Mouse (Mus musculus): ENCODE data around the gene Dnajb9. TPM values are rescaled to one million over a fixed set of nuclear protein-coding genes. Genes with fewer than 3 reads are reported as not detected.
"Not testable (repeated sequence)": the region's sequence is repeated elsewhere in the genome, so short reads cannot be mapped to it uniquely, and the experiment has no call there.

Dnajb9 gene
- 10.8 and 14.3 TPM in 2 replicates for polyA plus RNA-seq (2012; rRNA removed)

- peak; percentile 72 for TF ChIP-seq CTCF (IDR thresholded peaks at IDR 0.05; ENCODE audit: borderline replicate concordance, extremely low read depth, insufficient read depth, insufficient read length)
- TF ChIP-seq POLR2A (IDR thresholded peaks at IDR 0.05; ENCODE audit: borderline replicate concordance, extremely low read depth, insufficient read depth, insufficient read length, poor library complexity, severe bottlenecking): peak; percentile 96
- DNase-seq (ENCODE audit: low read depth): peak; percentile 100
Observed at GRCm38 (mm10) chr12:44209824-44210752, at the start of gene Dnajb9. Gene Dnajb9, minus strand, starts transcription at chr12:44210326.

DNA sequence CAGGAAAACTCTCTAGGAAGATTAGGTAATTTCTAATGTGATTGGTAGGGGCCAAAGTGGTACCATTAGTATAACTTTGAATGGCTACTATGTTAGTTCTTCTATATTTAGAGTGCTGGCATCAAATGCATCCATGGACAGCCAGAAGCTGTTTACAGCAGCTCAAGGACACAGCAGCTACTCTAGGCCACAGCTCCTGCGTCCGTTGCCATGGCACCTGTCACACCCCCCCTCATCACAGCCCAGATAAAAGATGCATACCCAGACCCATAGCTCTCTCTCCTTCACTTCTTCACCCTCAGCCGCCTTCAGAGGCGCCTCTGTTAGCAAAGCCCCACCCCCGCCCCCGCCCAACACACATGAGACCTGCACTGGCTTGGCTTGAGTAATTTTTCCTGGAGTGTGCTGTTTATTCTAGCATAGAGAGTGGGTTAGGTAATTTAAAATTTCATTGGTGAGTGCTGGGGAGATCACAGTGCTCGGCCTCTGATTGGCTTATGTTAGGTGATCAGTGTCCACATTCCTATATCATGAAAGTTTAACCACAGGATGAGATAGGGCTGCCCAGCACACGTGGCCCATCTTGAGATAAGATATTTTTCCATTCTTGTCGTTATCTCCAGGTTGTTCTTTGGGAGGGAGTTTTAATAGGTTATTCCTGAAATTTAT is 38.3 kb upstream of the Dnajb9 start:
- peak; percentile 12 for DNase-seq (ENCODE audit: low read depth)
- no peak for TF ChIP-seq POLR2A (IDR thresholded peaks at IDR 0.05; ENCODE audit: borderline replicate concordance, extremely low read depth, insufficient read depth, insufficient read length, poor library complexity, severe bottlenecking)
- no peak for TF ChIP-seq CTCF (IDR thresholded peaks at IDR 0.05; ENCODE audit: borderline replicate concordance, extremely low read depth, insufficient read depth, insufficient read length)

GRCm38 (mm10) chr12:44245739-44246138 is 35.6 kb upstream of the Dnajb9 start:
- TF ChIP-seq POLR2A (IDR thresholded peaks at IDR 0.05; ENCODE audit: borderline replicate concordance, extremely low read depth, insufficient read depth, insufficient read length, poor library complexity, severe bottlenecking) (no peak), CTCF (IDR thresholded peaks at IDR 0.05; ENCODE audit: borderline replicate concordance, extremely low read depth, insufficient read depth, insufficient read length) (no peak)
- no peak for DNase-seq (ENCODE audit: low read depth)

DNA sequence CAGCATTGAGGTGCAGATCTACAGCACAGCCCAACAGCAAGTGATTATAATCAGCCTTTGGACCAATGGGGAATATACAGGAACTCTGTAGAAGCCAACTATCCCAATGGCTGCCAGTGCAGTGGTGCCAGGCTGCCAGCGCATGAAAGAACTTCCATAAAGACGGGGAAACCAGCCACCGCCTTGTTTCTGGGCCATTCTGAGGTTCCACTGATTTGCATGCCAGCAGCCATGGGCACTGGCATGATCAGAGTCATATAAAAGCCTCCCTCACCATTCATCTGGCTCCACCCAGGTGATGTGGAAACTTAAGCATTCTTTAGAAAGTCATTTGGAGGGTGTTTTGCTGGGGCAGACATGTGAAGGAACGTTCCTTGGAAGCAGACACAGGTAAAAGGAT is 32.3 kb upstream of the Dnajb9 start:
- TF ChIP-seq CTCF (IDR thresholded peaks at IDR 0.05; ENCODE audit: borderline replicate concordance, extremely low read depth, insufficient read depth, insufficient read length) (no peak), POLR2A (IDR thresholded peaks at IDR 0.05; ENCODE audit: borderline replicate concordance, extremely low read depth, insufficient read depth, insufficient read length, poor library complexity, severe bottlenecking) (no peak)
- no peak for DNase-seq (ENCODE audit: low read depth)

- no peak for TF ChIP-seq POLR2A (IDR thresholded peaks at IDR 0.05; ENCODE audit: borderline replicate concordance, extremely low read depth, insufficient read depth, insufficient read length, poor library complexity, severe bottlenecking)
- no peak for TF ChIP-seq CTCF (IDR thresholded peaks at IDR 0.05; ENCODE audit: borderline replicate concordance, extremely low read depth, insufficient read depth, insufficient read length)
- DNase-seq (ENCODE audit: low read depth): no peak
Observed at GRCm38 (mm10) chr12:44241090-44241489, 31.0 kb upstream of the Dnajb9 start.

DNA sequence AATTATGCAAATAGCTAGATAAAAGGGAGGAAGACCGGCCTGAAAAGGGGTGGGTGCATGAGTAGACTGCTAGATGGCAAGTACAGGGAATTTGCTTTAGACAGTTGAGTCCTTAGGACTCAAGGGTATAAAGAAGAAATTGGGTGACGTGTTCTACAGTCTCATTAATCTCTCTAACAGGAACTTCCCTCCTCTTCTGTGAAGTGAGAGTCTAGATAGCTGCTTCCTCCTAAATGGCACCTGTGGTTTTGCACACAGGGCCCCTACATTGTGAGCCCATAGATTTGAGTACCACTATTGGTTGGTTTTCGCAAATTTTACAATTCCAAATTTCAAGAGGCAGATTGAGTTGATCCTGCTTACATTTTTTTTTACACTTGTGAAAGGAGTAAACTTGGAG is 14.5 kb upstream of the Dnajb9 start:
- TF ChIP-seq CTCF (IDR thresholded peaks at IDR 0.05; ENCODE audit: borderline replicate concordance, extremely low read depth, insufficient read depth, insufficient read length) (no peak), POLR2A (IDR thresholded peaks at IDR 0.05; ENCODE audit: borderline replicate concordance, extremely low read depth, insufficient read depth, insufficient read length, poor library complexity, severe bottlenecking) (no peak)
- DNase-seq (ENCODE audit: low read depth): no peak

DNA sequence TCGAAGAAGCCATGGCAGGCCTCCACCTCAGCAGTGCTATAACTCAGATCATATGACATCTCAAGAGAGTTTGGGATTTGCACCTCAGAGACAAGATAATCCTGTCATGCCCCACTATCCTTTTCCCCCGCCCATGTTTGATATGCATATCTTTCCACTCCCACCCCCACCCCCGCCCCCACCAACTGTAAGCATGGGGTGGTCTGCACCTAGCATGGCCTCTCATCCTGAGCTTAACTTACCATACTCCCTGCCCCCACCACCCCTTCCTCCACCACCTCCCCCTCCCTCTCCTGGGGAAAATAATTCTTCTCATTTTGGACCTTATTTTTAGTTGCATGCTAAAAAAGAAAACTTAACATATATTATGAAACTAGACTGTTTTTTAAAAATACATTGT is 12.9 kb upstream of the Dnajb9 start:
- TF ChIP-seq CTCF (IDR thresholded peaks at IDR 0.05; ENCODE audit: borderline replicate concordance, extremely low read depth, insufficient read depth, insufficient read length): no peak
- TF ChIP-seq POLR2A (IDR thresholded peaks at IDR 0.05; ENCODE audit: borderline replicate concordance, extremely low read depth, insufficient read depth, insufficient read length, poor library complexity, severe bottlenecking): no peak
- no peak for DNase-seq (ENCODE audit: low read depth)

- TF ChIP-seq CTCF (IDR thresholded peaks at IDR 0.05; ENCODE audit: borderline replicate concordance, extremely low read depth, insufficient read depth, insufficient read length) (no peak), POLR2A (IDR thresholded peaks at IDR 0.05; ENCODE audit: borderline replicate concordance, extremely low read depth, insufficient read depth, insufficient read length, poor library complexity, severe bottlenecking) (no peak)
- peak; percentile 23 for DNase-seq (ENCODE audit: low read depth)
Observed at GRCm38 (mm10) chr12:44221651-44222356, 11.7 kb upstream of the Dnajb9 start.

DNA sequence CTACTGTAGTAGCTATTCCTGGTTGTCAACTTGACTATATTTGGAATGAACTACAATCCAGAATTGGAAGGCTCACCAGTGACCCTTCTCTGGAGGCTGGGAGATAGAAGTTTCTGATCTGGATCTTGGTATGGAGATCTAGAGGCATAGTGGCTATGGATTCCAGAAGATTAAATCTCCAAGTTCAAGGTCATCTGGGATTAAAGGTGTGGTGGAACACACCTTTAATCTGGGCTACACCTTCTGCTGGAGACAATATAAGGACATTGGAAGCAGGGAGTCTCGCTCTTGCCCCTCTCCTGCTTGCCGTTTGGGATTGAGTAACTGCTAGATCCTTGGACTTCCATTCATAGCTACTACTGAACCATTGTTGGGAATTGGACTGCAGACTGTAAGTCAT is 10.9 kb upstream of the Dnajb9 start, which contains the start of gene Pnpla8:
Gene Pnpla8, plus strand, starts transcription at position 301 of the 400 bp plus-strand sequence.
- not testable (repeated sequence) for DNase-seq (ENCODE audit: low read depth)

DNA sequence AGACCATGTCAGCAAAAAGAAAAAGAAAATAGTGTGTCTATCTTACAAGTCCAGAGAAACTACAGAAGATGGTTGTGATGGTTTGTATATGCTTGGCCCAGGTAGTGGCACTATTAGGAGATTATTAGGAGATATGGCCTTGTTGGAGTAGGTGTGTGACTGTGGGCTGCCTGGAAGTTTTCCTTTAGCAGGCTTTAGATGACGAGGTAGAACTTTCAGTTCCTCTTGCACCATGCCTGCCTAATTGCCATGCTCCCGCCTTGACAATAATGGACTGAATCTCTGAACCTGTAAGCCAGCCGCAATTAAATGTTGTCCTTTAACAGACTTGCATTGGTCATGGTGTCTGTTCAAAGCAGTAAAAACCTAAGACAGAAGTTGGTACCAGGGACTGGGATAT is 1.4 kb upstream of the Dnajb9 start:
- TF ChIP-seq CTCF (IDR thresholded peaks at IDR 0.05; ENCODE audit: borderline replicate concordance, extremely low read depth, insufficient read depth, insufficient read length): no peak
- no peak for TF ChIP-seq POLR2A (IDR thresholded peaks at IDR 0.05; ENCODE audit: borderline replicate concordance, extremely low read depth, insufficient read depth, insufficient read length, poor library complexity, severe bottlenecking)
- no peak for DNase-seq (ENCODE audit: low read depth)

DNA sequence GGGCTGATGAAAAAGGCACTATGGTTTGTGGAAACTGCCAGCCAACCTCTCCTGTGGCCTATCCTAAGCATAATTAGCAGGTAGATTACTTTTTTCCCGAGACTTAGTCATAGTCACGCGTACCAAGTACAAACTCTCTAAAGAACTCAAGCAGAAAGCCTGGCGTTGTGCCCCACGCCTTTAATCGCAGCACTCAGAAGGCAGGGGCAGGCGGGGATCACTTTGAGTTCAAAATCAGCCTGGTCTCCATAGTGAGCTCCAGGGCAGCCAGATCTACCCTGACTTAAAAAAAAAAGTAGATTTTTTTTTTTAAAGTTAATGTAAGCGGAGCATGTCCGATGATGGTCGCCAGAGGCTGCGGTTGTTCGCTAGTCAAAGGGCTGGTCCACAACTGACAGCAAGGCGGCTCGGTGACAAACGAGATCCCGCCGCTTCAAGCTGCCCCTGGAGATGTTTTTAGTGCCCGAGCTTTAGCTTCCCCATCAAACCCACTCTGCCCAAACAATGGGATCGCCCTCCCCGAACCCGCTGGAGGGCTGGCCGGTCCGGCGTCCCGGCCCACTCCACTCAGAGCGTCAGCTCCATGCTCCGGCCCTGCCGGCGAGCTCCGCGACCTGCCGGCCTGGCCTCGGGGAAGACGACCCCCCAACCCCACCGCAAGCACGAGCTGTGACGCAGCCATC is 844 bp downstream of the Dnajb9 start:
- DNase-seq (ENCODE audit: low read depth): peak; percentile 60

More for the DNA sequence above, 844 bp downstream of the Dnajb9 start:
- TF ChIP-seq CTCF (IDR thresholded peaks at IDR 0.05; ENCODE audit: borderline replicate concordance, extremely low read depth, insufficient read depth, insufficient read length): peak; percentile 2; the same call in 1 of the 2 replicates
- TF ChIP-seq POLR2A (IDR thresholded peaks at IDR 0.05; ENCODE audit: borderline replicate concordance, extremely low read depth, insufficient read depth, insufficient read length, poor library complexity, severe bottlenecking): no peak
